Mouse (Mus musculus): ENCODE results near the gene Ncapd2.

DNA sequence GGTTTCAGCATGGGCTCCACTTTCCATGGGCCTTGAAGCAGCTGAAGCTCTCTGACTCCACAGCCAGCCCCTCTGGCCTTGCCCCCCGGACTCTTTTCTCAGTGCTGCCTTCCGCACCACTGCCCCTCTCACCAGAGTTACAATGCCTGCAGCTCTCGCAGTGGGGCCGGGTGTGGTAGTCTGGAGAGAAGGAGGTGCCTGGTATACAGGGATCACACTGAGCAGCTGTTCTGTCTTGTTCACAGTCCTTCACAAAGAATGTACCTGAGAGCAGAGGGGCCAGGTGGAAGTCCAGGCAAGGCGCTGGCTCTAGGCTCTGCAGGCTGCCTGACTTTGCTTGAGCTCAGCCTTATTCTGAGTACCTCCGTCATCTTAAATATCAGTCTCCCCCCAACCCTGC is 44.8 kb upstream of the Ncapd2 start:
- TF ChIP-seq CTCF (IDR thresholded peaks at IDR 0.05; ENCODE audit: low read depth, low read length): no peak
- TF ChIP-seq POLR2A (IDR thresholded peaks at IDR 0.05; ENCODE audit: insufficient read depth, low read length): no peak

Data from ES-Bruce4 (cell line).